Mouse (Mus musculus): Measurements from ENCODE around the gene Gm29106.
"Not testable (repeated sequence)": the region's sequence is repeated elsewhere in the genome, so short reads cannot be mapped to it uniquely, and the experiment has no call there.

Gene Gm29106

DNA sequence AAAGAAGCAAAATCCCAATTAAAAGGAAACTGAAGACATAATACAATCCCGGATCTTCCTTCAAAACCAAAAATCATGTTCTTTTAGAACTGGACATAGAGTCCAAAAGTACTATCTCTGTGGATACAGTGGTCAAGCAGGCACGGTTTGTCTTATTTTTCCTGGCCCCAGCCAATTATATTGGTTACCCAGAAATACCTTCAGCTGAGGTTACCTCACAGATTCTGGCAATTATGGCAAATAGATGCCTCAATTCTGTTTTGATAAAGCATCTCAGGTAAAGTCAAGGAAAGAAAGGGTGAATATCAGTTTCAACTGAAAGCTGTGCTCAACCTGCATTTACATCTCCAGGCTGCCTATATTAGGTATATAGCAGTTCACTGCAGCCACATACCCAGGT is at the start of gene Gm29106:
Gene Gm29106 (plus strand): TSS at position 301 of the 400 bp plus-strand sequence.
- not testable (repeated sequence) for TF ChIP-seq GATA4 (IDR thresholded peaks at IDR 0.05; ENCODE audit: insufficient replicate concordance, low read length)

DNA sequence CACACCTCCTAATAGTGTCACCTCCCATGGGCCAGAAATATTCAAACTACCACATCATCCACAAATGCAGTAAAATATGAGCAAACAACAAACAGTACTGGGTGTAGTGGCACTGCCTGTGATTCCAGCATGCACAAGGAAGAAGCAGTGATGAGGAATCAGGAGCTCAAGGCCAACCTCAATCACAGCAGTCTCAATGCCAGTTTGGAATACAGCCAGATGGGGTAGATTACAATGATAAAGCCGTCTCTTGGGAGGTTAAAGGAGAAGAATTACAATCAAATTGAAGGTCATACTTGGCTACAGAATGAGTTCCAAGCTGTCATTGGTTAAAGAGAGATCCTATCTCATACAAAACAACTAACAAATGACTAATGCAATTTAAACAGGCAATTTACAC is 52.2 kb downstream of the Gm29106 start:
- no peak for TF ChIP-seq GATA4 (IDR thresholded peaks at IDR 0.05; ENCODE audit: insufficient replicate concordance, low read length)

DNA sequence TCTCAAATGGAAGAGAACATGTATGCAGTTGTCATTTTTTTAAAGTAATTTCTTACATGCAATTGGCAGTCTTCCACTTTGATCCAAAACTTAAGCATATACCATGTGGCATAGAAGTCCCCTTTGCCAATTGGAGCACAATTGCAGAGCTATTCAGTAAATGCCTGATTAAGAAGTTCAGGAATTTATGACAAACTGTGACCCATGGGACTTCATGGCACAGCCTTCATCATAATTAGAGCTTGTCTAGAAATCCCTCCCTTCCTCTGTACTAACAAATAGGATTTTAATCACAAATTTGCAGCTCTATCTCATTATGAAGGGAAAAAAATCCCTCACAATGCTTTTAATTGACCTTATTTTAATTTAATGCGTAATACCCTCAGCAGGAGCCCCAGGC is 59.7 kb downstream of the Gm29106 start:
- no peak for TF ChIP-seq GATA4 (IDR thresholded peaks at IDR 0.05; ENCODE audit: insufficient replicate concordance, low read length)

Data from liver, adult (tissue).